Mouse (Mus musculus) adrenal gland (tissue): ENCODE results near the gene Casp8.
"Not testable (repeated sequence)": the region's sequence is repeated elsewhere in the genome, so short reads cannot be mapped to it uniquely, and the experiment has no call there.

Experiments
- intact Hi-C: fragments of 180-260 bp; cut with DNase I; formaldehyde crosslinking; loops from one replicate; pipeline ENCODE4 v1.15.1; 2025

Casp8 gene

DNA sequence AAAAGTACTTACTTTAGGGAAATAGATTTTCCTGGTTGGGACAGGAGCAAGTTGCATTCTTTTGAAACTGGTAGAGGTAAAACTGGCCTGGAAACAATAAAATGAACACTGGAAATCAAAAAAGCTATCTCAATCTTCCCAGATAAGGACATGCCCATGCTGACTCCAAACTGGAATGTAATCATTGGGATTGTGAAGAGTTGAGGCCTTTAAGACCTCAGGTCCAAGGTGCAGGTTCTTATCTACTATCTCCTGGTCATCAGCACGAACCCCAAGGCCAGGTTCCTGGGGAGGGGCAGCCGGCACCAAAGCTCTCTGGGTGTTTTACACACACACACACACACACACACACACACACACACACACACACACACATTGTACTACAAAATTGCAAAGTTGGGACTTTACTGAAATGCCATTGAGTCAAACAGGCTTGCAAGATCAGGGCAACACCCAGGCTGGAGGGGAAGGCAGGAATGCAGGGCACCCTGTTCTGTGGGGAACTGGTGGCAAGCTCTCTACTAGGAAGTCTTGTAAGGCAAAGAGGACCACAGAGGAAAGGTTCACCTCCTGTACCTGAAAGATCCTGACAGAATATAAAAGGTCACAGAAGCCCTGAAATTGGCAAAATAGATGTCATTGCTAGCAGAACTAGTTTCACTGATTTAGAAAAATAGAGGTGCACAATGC lies 96.5 kb downstream of the Casp8 start:
- intact Hi-C loops: not testable (repeated sequence)

DNA sequence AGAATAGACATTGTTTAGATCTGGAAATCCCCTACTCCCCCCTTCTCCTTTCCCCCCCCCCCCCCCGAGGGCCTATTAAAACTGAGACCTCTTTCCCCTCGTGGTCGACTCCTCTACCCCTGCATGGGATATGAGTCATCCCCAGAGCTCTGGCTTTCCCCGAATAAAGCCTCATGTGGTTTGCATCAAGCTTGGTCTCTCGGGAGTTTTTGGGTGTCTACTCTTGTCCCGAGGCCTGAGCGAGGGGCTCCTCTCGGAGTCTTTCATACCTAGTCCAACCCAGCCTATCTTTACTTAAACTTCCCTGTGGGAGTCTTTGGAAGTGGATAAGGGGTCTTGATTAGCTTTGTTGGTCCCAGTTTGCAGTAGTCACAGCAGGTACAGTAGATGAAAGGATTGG lies 97.2 kb downstream of the Casp8 start:
- intact Hi-C loops: not testable (repeated sequence)
